Mouse (Mus musculus) C2C12 (cell line): ENCODE measurements around the gene Celf6.

Source experiments
- CTCF ChIP-seq: IDR thresholded peaks from one replicate; pipeline ENCODE4 v1.5.1; 2011; ENCODE audit not compliant: control insufficient read depth, insufficient read depth, insufficient read length
- MAX ChIP-seq: IDR thresholded peaks from one replicate; pipeline ENCODE4 v1.6.1; 2011; ENCODE audit warnings: mild to moderate bottlenecking, control low read depth
- MYOG ChIP-seq: IDR thresholded peaks from one replicate; pipeline ENCODE4 v1.6.1; 2011; ENCODE audit not compliant: control insufficient read depth, insufficient read length; ENCODE audit errors: extremely low read depth
- USF1 ChIP-seq: IDR thresholded peaks from one replicate; pipeline ENCODE4 v1.6.1; 2011; ENCODE audit warnings: low read depth, mild to moderate bottlenecking, control low read depth, moderate library complexity

DNA sequence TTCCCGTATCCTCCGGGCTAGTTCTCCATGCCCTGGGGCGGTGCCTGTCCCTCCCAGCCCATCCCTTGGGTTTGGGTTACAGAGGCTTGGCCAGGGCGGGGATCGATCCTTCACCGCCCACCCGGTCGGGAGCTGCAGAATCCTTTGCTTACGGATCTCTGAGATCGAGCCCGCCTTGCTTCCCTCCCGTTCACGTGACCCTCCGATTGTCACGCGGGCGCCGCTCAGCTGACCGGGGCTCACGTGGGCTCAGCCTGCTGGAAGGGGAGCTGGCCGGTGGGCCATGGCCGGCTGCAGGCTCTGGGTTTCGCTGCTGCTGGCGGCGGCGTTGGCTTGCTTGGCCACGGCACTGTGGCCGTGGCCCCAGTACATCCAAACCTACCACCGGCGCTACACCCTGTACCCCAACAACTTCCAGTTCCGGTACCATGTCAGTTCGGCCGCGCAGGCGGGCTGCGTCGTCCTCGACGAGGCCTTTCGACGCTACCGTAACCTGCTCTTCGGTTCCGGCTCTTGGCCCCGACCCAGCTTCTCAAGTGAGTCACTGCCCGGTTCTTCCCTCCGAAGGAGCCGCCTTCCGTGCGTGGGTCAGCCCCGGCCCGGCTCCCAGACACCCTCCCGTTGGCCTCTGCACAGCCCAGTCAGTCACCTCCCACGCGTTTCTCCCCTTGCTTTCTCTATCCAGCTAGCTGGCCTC is 38.1 kb upstream of the Celf6 start, which contains the start of the genes Hexa and Tmem202:
- TF ChIP-seq USF1 (peak; percentile 97), MAX (peak; percentile 77), MYOG (no peak), CTCF (no peak)
